Mouse (Mus musculus) ES-Bruce4 (cell line): ENCODE results near the gene Rbm25.

Experiments used
- CTCF ChIP-seq: IDR thresholded peaks from one replicate; pipeline ENCODE4 v1.8.1; 2011; ENCODE audit warnings: low read depth, low read length
- EP300 ChIP-seq: IDR thresholded peaks from 2 replicates; pipeline ENCODE4 v1.6.1; 2011; ENCODE audit warnings: low read depth, low read length; ENCODE audit not compliant: insufficient read depth

GRCm38 (mm10) chr12:83698637-83699036 is 67.6 kb downstream of the Rbm25 start:
- TF ChIP-seq EP300 (no peak), CTCF (no peak)
